Mouse (Mus musculus): ENCODE measurements around the gene Btbd2. TPM values are rescaled to one million over a fixed set of nuclear protein-coding genes. Genes with fewer than 3 reads are reported as not detected.

Btbd2 gene
- polyA plus RNA-seq, 1 experiment from 2014 or later: 77.1 TPM

DNA sequence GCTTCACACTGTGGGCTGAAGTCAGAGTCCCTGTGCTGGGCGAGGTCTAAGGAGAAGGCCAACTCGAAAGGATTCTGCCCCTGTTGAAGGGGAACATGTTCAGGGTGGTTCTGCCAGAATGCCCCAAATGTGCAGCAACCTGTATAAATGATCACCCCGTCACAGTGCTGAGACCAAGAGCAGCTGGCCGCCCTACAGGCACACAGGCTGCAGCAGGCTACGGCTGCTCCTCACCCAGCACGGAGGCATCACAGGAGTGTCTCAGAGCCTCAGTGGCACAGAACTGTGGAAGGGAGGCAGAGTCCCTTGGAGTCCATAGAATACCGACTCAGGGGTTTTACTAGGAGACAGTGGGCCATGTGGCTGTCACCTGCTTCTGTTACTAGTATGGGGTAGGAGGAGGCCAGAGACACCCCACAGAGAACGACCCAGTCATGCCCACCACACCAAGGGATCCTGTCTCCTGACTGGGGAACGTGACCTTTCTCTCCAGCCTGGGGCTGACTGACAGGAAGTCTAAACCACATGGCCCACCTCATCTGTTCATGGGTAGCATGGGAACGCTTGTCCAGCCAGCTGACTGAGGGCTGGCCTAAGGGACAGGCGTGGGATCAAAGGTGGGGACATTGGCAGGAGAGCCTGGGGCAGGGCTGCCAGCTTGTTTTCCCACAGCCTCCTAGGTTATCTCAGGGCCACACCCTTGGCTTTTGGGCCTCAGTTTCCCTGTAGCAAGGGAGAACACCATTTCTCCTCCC is 15.2 kb upstream of the Btbd2 start:
- Histone ChIP-seq H3K36me3 (peaks cover 74% of the 10 kb centered on the region), H3K9me3 (no peaks in the 10 kb centered on the region), H3K4me3 (no peak overlapping the region), H3K27me3 (ENCODE audit: insufficient read depth, poor library complexity, severe bottlenecking) (no peaks in the 10 kb centered on the region), H3K27ac (no peak overlapping the region), H3K4me1 (replicated peaks) (peaks cover 56% of the 10 kb centered on the region)
- whole genome bisulfite sequencing: 80% methylated on average over 11 of the region's 11 CpGs
- DNase-seq (ENCODE audit: low spot score): no peak

DNA sequence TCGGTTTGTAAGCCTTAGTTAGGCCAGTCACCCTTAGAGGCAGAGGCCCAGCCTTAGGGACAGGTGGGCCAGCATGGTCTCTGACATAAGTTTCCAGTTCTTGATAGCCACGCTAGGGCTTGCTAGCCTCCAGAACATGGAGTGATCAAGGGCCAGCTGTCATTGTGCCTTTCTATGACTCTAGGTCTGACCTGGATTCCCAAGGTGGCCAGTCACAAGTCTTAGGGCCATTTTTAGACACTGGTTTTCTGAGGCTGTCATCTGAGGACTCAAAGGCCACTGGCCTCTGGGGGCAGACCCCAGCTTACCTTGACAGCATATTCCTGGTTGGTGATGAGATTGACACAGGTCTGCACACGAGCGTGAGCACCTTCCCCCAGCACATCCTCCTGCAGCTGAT is 14.4 kb upstream of the Btbd2 start:
- DNase-seq (ENCODE audit: low spot score): no peak
- Histone ChIP-seq H3K9me3 (no peaks in the 10 kb centered on the region), H3K27me3 (ENCODE audit: insufficient read depth, poor library complexity, severe bottlenecking) (no peaks in the 10 kb centered on the region), H3K27ac (no peak overlapping the region), H3K4me3 (no peak overlapping the region), H3K36me3 (peaks cover 83% of the 10 kb centered on the region), H3K4me1 (replicated peaks) (peaks cover 59% of the 10 kb centered on the region)
- 91% methylated on average over 4 of the region's 4 CpGs for WGBS

GRCm38 (mm10) chr10:80670531-80670930 is 13.7 kb upstream of the Btbd2 start:
- no peak for DNase-seq (ENCODE audit: low spot score)
- WGBS: 94% methylated on average over 2 of the region's 2 CpGs
- Histone ChIP-seq H3K4me3 (no peak overlapping the region), H3K27me3 (ENCODE audit: insufficient read depth, poor library complexity, severe bottlenecking) (no peaks in the 10 kb centered on the region), H3K4me1 (replicated peaks) (peaks cover 65% of the 10 kb centered on the region), H3K36me3 (peaks cover 90% of the 10 kb centered on the region), H3K9me3 (no peaks in the 10 kb centered on the region), H3K27ac (no peak overlapping the region)

DNA sequence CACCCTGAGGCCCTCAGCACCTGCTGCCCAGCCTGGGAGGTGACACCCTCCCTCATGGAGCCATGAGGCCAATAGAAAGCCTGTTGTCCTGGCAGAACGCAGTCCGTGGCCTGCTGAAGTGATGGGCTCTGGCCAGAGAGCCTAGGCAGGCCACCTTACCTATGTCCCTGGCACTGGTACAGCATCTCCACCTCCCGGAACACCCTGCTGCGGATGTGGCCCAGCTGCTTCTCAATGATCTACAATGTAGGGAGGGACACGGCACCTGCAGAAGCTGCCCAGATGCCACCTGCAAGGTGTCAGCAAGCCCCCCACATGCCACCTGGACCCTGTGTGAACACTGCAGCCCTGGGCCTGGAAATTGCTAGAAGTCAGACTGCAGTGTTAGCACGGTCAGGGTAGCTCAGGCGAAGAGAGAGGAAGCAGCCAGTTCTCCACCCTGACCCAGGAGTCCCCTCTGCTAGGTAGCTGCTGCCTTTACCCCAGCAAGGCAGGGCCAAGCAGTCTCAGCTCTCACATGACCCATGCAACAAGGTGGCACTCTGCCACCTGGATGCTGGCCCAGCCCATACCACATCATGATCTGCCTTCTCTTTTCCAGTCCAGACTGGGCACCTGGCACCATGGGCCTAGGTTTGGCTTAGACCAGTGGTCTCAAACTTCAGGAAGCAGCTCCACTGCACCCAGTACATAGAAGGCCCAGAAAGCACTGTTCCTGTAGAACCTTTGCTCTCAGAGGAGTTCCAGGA is 13.0 kb upstream of the Btbd2 start:
- H3K4me3 ChIP-seq: 0 out of 2 replicates have a peak overlapping the region, but pooled peaks have one; percentile 11
- no peak overlapping the region for H3K27ac ChIP-seq
- 92% methylated on average over 7 of the region's 7 CpGs for WGBS
- peaks cover 92% of the 10 kb centered on the region for H3K36me3 ChIP-seq
- H3K27me3 ChIP-seq (ENCODE audit: insufficient read depth, poor library complexity, severe bottlenecking): no peaks in the 10 kb centered on the region
- peaks cover 65% of the 10 kb centered on the region for H3K4me1 ChIP-seq (replicated peaks)
- no peaks in the 10 kb centered on the region for H3K9me3 ChIP-seq
- no peak for DNase-seq (ENCODE audit: low spot score)

DNA sequence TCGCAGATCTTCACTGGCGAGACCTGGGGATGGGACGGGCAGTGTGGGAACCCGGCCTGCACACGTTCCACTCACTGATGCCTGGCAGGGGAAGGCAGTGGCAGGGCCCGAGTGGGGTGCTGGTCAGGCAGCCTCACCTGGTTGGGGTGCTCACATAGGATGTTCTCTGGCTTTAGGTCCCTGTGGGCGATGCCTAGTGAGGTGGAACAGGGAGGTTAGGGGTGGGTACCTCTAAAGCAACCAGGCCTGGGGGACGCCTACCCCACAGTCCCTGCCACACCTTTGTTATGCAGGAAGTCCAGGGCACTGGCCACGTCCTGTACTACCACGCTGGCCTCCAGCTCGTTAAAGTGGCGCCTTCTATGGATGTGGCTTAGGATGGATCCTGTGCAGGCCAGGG is 12.1 kb upstream of the Btbd2 start:
- H3K36me3 ChIP-seq: peaks cover 87% of the 10 kb centered on the region
- WGBS: 92% methylated on average over 12 of the region's 12 CpGs

GRCm38 (mm10) chr10:80668614-80669013 is 11.7 kb upstream of the Btbd2 start:
- no peak overlapping the region for H3K27ac ChIP-seq
- H3K36me3 ChIP-seq: peaks cover 83% of the 10 kb centered on the region
- DNase-seq (ENCODE audit: low spot score): no peak
- no peaks in the 10 kb centered on the region for H3K9me3 ChIP-seq
- H3K4me1 ChIP-seq (replicated peaks): peaks cover 64% of the 10 kb centered on the region
- no peaks in the 10 kb centered on the region for H3K27me3 ChIP-seq (ENCODE audit: insufficient read depth, poor library complexity, severe bottlenecking)
- H3K4me3 ChIP-seq: peak overlapping the region; percentile 11; the same call in 1 of the 2 replicates
- WGBS: 87% methylated on average over 11 of the region's 11 CpGs

More for the DNA sequence above, 12.1 kb upstream of the Btbd2 start:
- H3K9me3 ChIP-seq: no peaks in the 10 kb centered on the region
- H3K27me3 ChIP-seq (ENCODE audit: insufficient read depth, poor library complexity, severe bottlenecking): no peaks in the 10 kb centered on the region
- peak overlapping the region; percentile 11; the same call in 1 of the 2 replicates for H3K4me3 ChIP-seq
- no peak overlapping the region for H3K27ac ChIP-seq
- peaks cover 65% of the 10 kb centered on the region for H3K4me1 ChIP-seq (replicated peaks)
- no peak for DNase-seq (ENCODE audit: low spot score)

DNA sequence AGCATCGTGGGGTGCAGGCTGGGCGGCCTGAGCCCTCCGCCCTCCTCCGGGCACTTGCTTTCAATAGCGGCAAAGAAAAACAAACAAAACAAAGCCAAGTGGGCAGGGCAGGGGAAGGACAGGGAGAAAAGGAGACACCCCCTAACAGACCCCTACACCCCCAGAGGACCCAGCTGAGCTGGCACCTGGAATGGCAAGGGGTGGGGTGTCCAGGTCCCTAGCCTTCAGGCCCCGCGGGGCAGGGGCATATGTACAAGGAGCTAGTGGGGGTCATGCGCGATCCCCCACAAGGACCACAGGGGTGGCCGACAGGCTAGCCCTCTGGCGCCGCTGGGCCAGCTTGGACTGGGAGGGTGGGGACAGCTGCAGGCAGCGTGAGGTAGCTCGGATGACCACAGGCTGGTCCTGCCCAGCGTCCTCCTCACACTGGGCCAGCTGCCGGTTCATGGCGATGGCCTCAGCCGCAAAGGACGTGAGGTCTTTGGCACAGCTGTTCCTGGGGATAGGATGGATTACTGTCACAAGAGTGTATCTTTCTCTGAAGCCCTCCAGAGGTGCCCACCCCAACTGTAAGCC is 10.1 kb upstream of the Btbd2 start:
- DNase-seq (ENCODE audit: low spot score): no peak
- Histone ChIP-seq H3K4me1 (replicated peaks) (peaks cover 56% of the 10 kb centered on the region), H3K9me3 (no peaks in the 10 kb centered on the region), H3K4me3 (0 out of 2 replicates have a peak overlapping the region, but pooled peaks have one; percentile 9), H3K27ac (0 out of 2 replicates have a peak overlapping the region, but pooled peaks have one; percentile 5), H3K36me3 (peaks cover 66% of the 10 kb centered on the region), H3K27me3 (ENCODE audit: insufficient read depth, poor library complexity, severe bottlenecking) (no peaks in the 10 kb centered on the region)
- 80% methylated on average over 19 of the region's 19 CpGs for WGBS

GRCm38 (mm10) chr10:80665981-80666733 is 9.3 kb upstream of the Btbd2 start:
- H3K4me3 ChIP-seq: no peak overlapping the region
- H3K27me3 ChIP-seq (ENCODE audit: insufficient read depth, poor library complexity, severe bottlenecking): no peaks in the 10 kb centered on the region
- 79% methylated on average over 10 of the region's 10 CpGs for WGBS
- no peaks in the 10 kb centered on the region for H3K9me3 ChIP-seq
- peak overlapping the region; percentile 17 for H3K27ac ChIP-seq
- H3K4me1 ChIP-seq (replicated peaks): peaks cover 52% of the 10 kb centered on the region
- DNase-seq (ENCODE audit: low spot score): no peak
- peaks cover 59% of the 10 kb centered on the region for H3K36me3 ChIP-seq

- no peak overlapping the region for H3K4me3 ChIP-seq
- H3K27me3 ChIP-seq (ENCODE audit: insufficient read depth, poor library complexity, severe bottlenecking): no peaks in the 10 kb centered on the region
- H3K4me1 ChIP-seq (replicated peaks): peaks cover 49% of the 10 kb centered on the region
- no peak for DNase-seq (ENCODE audit: low spot score)
- H3K9me3 ChIP-seq: no peaks in the 10 kb centered on the region
- 0 out of 2 replicates have a peak overlapping the region, but pooled peaks have one; percentile 45 for H3K27ac ChIP-seq
- 69% methylated on average over 4 of the region's 4 CpGs for WGBS
- peaks cover 52% of the 10 kb centered on the region for H3K36me3 ChIP-seq
Measured at GRCm38 (mm10) chr10:80665459-80665858, 8.6 kb upstream of the Btbd2 start.

- Histone ChIP-seq H3K4me1 (replicated peaks) (peaks cover 49% of the 10 kb centered on the region), H3K4me3 (peak overlapping the region; percentile 10), H3K36me3 (peaks cover 47% of the 10 kb centered on the region), H3K27ac (no peak overlapping the region), H3K9me3 (no peaks in the 10 kb centered on the region), H3K27me3 (ENCODE audit: insufficient read depth, poor library complexity, severe bottlenecking) (no peaks in the 10 kb centered on the region)
- DNase-seq (ENCODE audit: low spot score): no peak
- WGBS: 19% methylated on average over 10 of the region's 10 CpGs
Measured at GRCm38 (mm10) chr10:80665016-80665380, 8.1 kb upstream of the Btbd2 start.

DNA sequence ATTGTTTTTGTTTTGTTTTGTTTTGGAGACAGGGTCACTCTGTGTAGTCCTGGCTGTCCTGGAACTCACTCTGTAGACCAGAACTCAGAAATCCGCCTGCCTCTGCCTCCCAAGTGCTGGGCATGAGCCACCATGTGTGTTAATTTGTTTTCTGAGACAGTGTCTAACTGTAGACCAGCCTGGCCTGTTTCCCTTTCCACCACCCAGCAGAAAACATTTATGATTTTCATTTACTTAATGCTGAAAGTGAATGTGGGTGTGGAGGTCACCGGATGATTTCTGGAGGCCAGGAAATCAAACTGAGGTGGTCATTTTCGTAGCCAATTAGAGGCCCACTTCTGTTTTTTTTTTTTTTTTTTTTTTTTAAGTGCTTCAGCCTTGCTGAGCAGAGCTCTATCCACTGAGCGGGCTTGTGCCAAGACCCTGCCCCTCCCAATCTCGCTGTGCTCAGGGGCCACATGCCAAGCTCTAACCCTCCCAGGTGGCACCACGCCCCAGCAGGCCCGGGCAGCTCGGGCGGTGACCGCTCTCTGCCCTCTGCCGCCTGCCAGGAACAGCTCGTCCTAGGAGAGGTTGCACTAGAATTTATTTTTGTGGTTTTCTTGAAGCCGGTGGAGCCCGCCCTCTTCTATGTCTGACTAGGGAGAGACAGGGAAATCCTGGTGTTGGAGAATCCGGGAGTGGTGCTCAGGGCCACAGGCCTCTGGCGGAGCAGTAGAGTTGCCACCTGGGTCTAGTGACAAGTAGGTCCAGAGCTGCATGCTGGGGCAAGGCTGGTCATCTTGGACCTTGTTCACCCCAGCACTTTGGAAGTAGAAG is 7.5 kb upstream of the Btbd2 start:
- H3K36me3 ChIP-seq: peaks cover 41% of the 10 kb centered on the region
- H3K27me3 ChIP-seq (ENCODE audit: insufficient read depth, poor library complexity, severe bottlenecking): no peaks in the 10 kb centered on the region
- no peaks in the 10 kb centered on the region for H3K9me3 ChIP-seq
- peaks cover 49% of the 10 kb centered on the region for H3K4me1 ChIP-seq (replicated peaks)
- peak overlapping the region; percentile 26 for H3K27ac ChIP-seq
- H3K4me3 ChIP-seq: peak overlapping the region; percentile 10
- 45% methylated on average over 16 of the region's 16 CpGs for WGBS
- DNase-seq (ENCODE audit: low spot score): peak; percentile 40

Data from hindbrain, embryonic 10.5 days (tissue).